In the genomic region with DNA sequence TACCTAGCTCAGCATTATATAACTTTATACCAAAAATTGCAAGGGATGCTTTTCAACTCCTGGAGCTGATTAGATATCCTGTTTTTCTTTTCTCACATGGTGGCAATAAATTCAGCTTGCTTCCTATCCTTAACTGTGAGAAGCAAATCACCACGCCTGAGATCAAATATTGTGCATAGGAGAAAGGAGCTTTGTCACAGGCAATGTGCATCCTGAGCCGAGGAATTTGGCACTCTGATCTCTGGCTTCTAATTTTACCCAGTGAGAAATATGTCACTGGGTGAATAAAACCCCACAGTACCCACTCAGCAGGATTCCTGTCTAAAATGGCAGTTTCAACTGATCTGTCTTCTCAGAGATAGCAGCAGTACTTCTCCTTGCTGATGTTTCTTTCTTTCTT, we compare ENCODE assay signal across 17 mouse cellular contexts.
DNase-seq lines count a peak whose midpoint lies in the region; ATAC-seq lines count a peak whose summit lies in the region.
"Had no signal": no experiment of that assay in that cellular context is flagged by ENCODE, and none has a peak within 500 bp of the region (broad histone marks: within the 10 kb centered on the region; RNA-seq: fewer than 3 reads in every experiment).

No protein-coding gene starts in this region.

- peak; percentile 69 for ATAC-seq in frontal cortex, adult (ENCODE audit: low TSS enrichment)
- ATAC-seq: activated CD4-positive, CD25-positive, alpha-beta regulatory T cell, adult 4 months; forebrain, embryonic 13.5 days; forebrain, embryonic 15.5 days; forebrain, postnatal 0 days; Patski had no signal

- DNase-seq in frontal cortex, postnatal 10 days (ENCODE audit: low spot score in 2 of 2), result no peak
- peak; percentile 4 for DNase-seq in right cerebral cortex, postnatal 25 days
- DNase-seq in right cerebral cortex, postnatal 10 days (ENCODE audit: low spot score in 2 of 2), result no peak
- peak; percentile 56 for DNase-seq in brain, adult 2 months (ENCODE audit: low read depth, low spot score)
- DNase-seq in lung, postnatal 25 days (ENCODE audit: low spot score), result no peak
- no peak for DNase-seq in kidney, postnatal 14 days
- DNase-seq: adrenal gland, adult 8-10 months; adrenal gland, postnatal 14 days; adrenal gland, postnatal 36 days; cerebellum, adult 11-12 months; cerebellum, adult 9-11 months; forebrain, postnatal 0 days had no signal

Comparison
In these comparisons a context has a peak if more than half of its experiments do, and no peak if none do; other contexts are left out.
1. DNase-seq: peak in right cerebral cortex, postnatal 25 days (single experiment) and brain, adult 2 months (single experiment); none in frontal cortex, postnatal 10 days (0 of 2), right cerebral cortex, postnatal 10 days (0 of 2), lung, postnatal 25 days (single experiment) and kidney, postnatal 14 days (single experiment).